Mouse (Mus musculus): ENCODE data around the gene Sfrp5.

- TF ChIP-seq ELF1 (IDR thresholded peaks at IDR 0.05; ENCODE audit: low read depth, low read length) (no peak), SMC3 (IDR thresholded peaks at IDR 0.05; ENCODE audit: low read depth, low read length) (no peak), ZMIZ1 (IDR thresholded peaks at IDR 0.05; ENCODE audit: low read depth, low read length) (no peak), CTCF (conservative IDR thresholded peaks at IDR 0.05 in 1 of 2, IDR thresholded peaks at IDR 0.05 in 1 of 2; ENCODE audit: low read depth in 2 of 2, low read length in 2 of 2) (no peak), TCF12 (IDR thresholded peaks at IDR 0.05; ENCODE audit: low read depth, low read length) (no peak), POLR2A (IDR thresholded peaks at IDR 0.05; ENCODE audit: low read depth, low read length) (no peak)
Measured at GRCm38 (mm10) chr19:42238341-42238715, 36.3 kb upstream of the Sfrp5 start.

Data from CH12.LX (cell line).